Mouse (Mus musculus) megakaryocyte, embryonic 14.5 days (primary cell): ENCODE data around the gene Col24a1.

Experiments
- FLI1 ChIP-seq: IDR thresholded peaks from 2 replicates; pipeline ENCODE4 v1.6.1; 2012; ENCODE audit warnings: low read length, inconsistent platforms, mixed read lengths
- GATA1 ChIP-seq: IDR thresholded peaks from 3 replicates; pipeline ENCODE4 v1.6.1; 2012; ENCODE audit warnings: mixed read lengths, low read length, inconsistent platforms, borderline replicate concordance

GRCm38 (mm10) chr3:145417809-145418208 lies 125.5 kb downstream of the Col24a1 start:
- TF ChIP-seq GATA1: no peak
- TF ChIP-seq FLI1: no peak
